Mouse (Mus musculus) heart, embryonic 14.5 days (tissue): ENCODE data around the gene Dydc1. TPM values are rescaled to one million over a fixed set of nuclear protein-coding genes. Genes with fewer than 3 reads are reported as not detected.

Experiments used
- ATAC-seq: fragments of 200-750 bp; cut with Nextera tagmentation; 2 replicates; pipeline ENCODE4 v1.8.0; 2017; ENCODE audit warnings: low read depth, moderate TSS enrichment; ENCODE audit not compliant: insufficient number of reproducible peaks, insufficient read depth, low FRiP score
- H3K27ac ChIP-seq, 2 experiments: fragments of 200-500 bp in 1 of 2; fragments of 300-500 bp in 1 of 2; sonication (generic) in 1 of 2; replicated peaks in 1 of 2; 2 replicates each; pipeline ENCODE4 v1.5.1; 2012 to 2014; ENCODE audit warnings: low read depth in 2 of 2, low read length in 2 of 2, control low read depth in 1 of 2, mild to moderate bottlenecking in 1 of 2, mixed read lengths in 1 of 2; ENCODE audit not compliant: control insufficient read depth in 1 of 2, insufficient read depth in 1 of 2
- H3K27me3 ChIP-seq: fragments of 300-500 bp; sonication (generic); 2 replicates; pipeline ENCODE4 v1.6.1; 2014; ENCODE audit warnings: mild to moderate bottlenecking, low read length, control low read depth; ENCODE audit not compliant: control insufficient read depth, insufficient read depth
- H3K36me3 ChIP-seq: fragments of 300-500 bp; sonication (generic); 2 replicates; pipeline ENCODE4 v1.6.1; 2014; ENCODE audit warnings: mild to moderate bottlenecking, control low read depth, low read length, mixed read lengths; ENCODE audit not compliant: control insufficient read depth, insufficient read depth
- H3K4me1 ChIP-seq, 2 experiments: fragments of 200-500 bp in 1 of 2; fragments of 300-500 bp in 1 of 2; sonication (generic) in 1 of 2; 2 replicates each; pipeline ENCODE4 v1.6.1; 2012 to 2014; ENCODE audit warnings: low read length in 2 of 2, control low read depth in 1 of 2, mixed read lengths in 1 of 2; ENCODE audit not compliant: control insufficient read depth in 2 of 2, insufficient read depth in 2 of 2
- H3K4me2 ChIP-seq: fragments of 300-500 bp; sonication (generic); 2 replicates; pipeline ENCODE4 v1.6.1; 2014; ENCODE audit warnings: mild to moderate bottlenecking, low read length
- H3K4me3 ChIP-seq, 2 experiments: fragments of 200-500 bp in 1 of 2; fragments of 300-500 bp in 1 of 2; sonication (generic) in 1 of 2; 2 replicates each; pipeline ENCODE4 v1.5.1; 2012 to 2014; ENCODE audit warnings: low read length in 2 of 2, mild to moderate bottlenecking in 2 of 2, control low read depth in 1 of 2, low read depth in 1 of 2, moderate library complexity in 1 of 2; ENCODE audit not compliant: control insufficient read depth in 1 of 2, insufficient read depth in 1 of 2
- H3K9ac ChIP-seq: fragments of 300-500 bp; sonication (generic); 2 replicates; pipeline ENCODE4 v1.6.1; 2014; ENCODE audit warnings: mild to moderate bottlenecking, low read length
- H3K9me3 ChIP-seq: fragments of 300-500 bp; sonication (generic); 2 replicates; pipeline ENCODE4 v1.6.1; 2016; ENCODE audit warnings: low read length, control low read depth; ENCODE audit not compliant: control insufficient read depth
- WGBS: fragments of 180-500 bp; shearing (Covaris S2); extraction: QIAGEN DNeasy Blood & Tissue Kit; methylation state at CpG from one replicate; pipeline ENCODE4 v1.1.7; 2014; 5-methylcytosine and 5-hydroxymethylcytosine counted together
- polyA plus RNA-seq: library from polyadenylated mRNA; unstranded; fragments of >200 nt; fragmentation: Nextera tagmentation; extraction: Ambion mirVana; gene quantifications from 2 replicates; pipeline ENCODE4 v1.2.1, GENCODE M21; 2014

The Dydc1 gene
- polyA plus RNA-seq, 1 experiment from 2014 or later = not detected

DNA sequence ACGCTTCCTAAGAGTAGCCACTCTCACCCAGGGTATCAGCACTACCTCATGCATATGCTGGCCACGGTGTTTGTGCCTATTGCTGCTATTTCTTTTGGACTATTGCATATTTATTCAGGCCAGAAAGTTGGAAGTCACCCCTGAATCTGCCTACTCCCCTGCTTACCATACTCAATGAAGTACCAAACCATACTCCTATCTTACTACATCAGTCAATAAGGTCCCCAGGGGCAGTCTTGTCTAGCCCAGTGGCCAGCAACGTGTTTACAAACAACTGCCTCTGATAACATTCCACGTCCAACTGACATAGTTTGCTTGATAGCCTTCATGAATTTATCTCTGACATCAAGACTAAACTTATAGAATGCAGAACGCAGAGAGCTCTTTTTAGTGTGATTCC, 28.5 kb downstream of the Dydc1 start:
- Histone ChIP-seq H3K4me2 (no peak overlapping the region), H3K4me3 (no peak overlapping the region), H3K36me3 (no peaks in the 10 kb centered on the region), H3K4me1 (peaks cover 0 to 4% of the 10 kb centered on the region in 2 experiments; a peak in 2 of 4 replicates), H3K27me3 (no peaks in the 10 kb centered on the region), H3K27ac (no peak overlapping the region), H3K9ac (no peak overlapping the region), H3K9me3 (no peaks in the 10 kb centered on the region)
- WGBS = 79% methylated on average over 5 of the region's 5 CpGs
- ATAC-seq = no peak

DNA sequence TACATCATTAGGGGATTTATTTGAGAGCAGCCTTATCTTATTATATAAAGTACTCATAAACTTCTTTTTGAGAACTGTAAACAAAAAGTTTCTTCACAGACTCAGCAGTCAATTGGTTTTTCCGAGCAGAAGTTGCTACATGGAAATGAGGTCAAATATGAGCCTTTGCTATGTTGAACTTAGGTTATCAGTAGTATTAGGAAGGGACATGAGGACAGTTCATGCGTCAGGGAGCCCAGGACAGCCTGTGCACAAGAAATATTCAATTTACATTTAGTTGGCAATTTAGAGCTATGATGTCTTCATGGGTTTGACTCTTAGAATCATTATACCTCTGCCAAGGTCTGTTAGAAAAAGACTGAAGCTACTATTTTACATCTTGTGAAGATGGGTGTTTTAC, 29.6 kb downstream of the Dydc1 start:
- no peak overlapping the region for H3K9ac ChIP-seq
- H3K36me3 ChIP-seq = no peaks in the 10 kb centered on the region
- no peak overlapping the region for H3K4me3 ChIP-seq
- no peak overlapping the region for H3K4me2 ChIP-seq
- peaks cover 0 to 4% of the 10 kb centered on the region in 2 experiments; a peak in 2 of 4 replicates for H3K4me1 ChIP-seq
- ATAC-seq = no peak
- H3K9me3 ChIP-seq = no peaks in the 10 kb centered on the region
- H3K27ac ChIP-seq = no peak overlapping the region
- no peaks in the 10 kb centered on the region for H3K27me3 ChIP-seq
- 78% methylated on average over 2 of the region's 2 CpGs for WGBS

GRCm38 (mm10) chr14:41104853-41105444, 32.2 kb downstream of the Dydc1 start, which contains the start of gene Mat1a:
Gene Mat1a, plus strand, starts transcription at chr14:41105035.
- H3K27ac ChIP-seq = no peak within 1 kb of the TSS

DNA sequence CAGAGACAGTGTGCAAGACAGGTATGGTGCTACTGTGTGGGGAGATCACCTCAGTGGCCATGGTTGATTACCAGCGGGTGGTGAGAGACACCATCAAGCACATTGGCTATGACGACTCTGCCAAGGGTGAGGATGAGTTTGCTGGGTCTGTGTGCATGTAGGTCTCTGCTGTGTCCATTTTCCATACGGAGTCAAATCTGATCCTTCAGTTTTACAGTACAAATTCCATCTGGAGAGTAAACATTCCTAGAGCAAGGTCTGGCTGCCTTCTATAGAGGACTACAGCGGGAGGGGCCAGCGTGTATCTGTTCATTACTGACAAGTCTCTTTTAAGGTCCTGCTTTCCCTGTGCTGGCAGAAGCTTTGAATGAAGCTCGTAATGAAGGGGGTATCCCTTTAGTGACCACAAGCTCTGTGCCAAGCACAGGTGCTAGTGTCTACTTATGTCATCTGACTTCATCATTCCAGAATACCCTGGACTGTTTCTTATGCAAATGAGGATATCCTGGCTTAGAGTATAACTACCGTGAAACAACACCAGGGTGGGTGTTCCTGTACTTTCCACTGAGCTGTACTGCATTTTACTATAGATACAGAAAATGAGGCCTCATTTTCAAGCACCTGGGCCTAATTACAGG, 38.4 kb downstream of the Dydc1 start:
- Histone ChIP-seq H3K4me2 (no peak overlapping the region), H3K27ac (no peak overlapping the region), H3K4me1 (no peaks in the 10 kb centered on the region), H3K9me3 (no peaks in the 10 kb centered on the region), H3K36me3 (no peaks in the 10 kb centered on the region), H3K27me3 (no peaks in the 10 kb centered on the region), H3K4me3 (no peak overlapping the region), H3K9ac (no peak overlapping the region)
- WGBS = 81% methylated on average over 7 of the region's 7 CpGs
- ATAC-seq = no peak

More at GRCm38 (mm10) chr14:41104853-41105444, 32.2 kb downstream of the Dydc1 start, which contains the start of gene Mat1a:
- peaks cover 0 to 4% of the 10 kb centered on the region in 2 experiments; a peak in 2 of 4 replicates for H3K4me1 ChIP-seq
- peak within 1 kb of the TSS; percentile 54 for H3K4me2 ChIP-seq
- no peaks in the 10 kb centered on the region for H3K36me3 ChIP-seq
- no peaks in the 10 kb centered on the region for H3K27me3 ChIP-seq
- H3K4me3 ChIP-seq = peak within 1 kb of the TSS; percentile 8 to 17; a peak in 3 of 4 replicates
- no peaks in the 10 kb centered on the region for H3K9me3 ChIP-seq
- no peak for ATAC-seq
- WGBS = 40% methylated on average over 10 of the region's 10 CpGs
- H3K9ac ChIP-seq = 0 out of 2 replicates have a peak within 1 kb of the TSS, but pooled peaks have one; percentile 2

GRCm38 (mm10) chr14:41112944-41113343, 40.2 kb downstream of the Dydc1 start:
- no peak for ATAC-seq

DNA sequence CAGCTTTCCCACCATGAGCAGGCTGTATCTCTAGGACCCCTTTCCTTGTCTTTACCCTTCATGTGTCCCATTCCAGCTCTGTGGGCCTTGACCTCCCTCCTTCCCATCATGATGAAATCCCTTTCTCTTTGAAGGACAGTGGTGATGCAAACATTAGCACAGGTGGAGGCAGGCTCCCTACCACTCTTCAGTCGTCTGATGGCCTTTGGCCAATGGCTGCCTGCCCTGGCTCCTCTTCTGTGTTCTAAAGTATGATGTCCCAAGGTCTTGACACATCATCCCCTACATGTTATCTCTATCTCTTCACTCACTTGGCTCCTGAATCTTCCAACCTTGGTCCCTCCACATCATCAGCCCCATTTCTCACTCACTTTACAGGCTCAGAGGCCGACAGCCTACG, 43.6 kb downstream of the Dydc1 start:
- Histone ChIP-seq H3K36me3 (no peaks in the 10 kb centered on the region), H3K4me2 (no peak overlapping the region), H3K4me3 (no peak overlapping the region), H3K27ac (no peak overlapping the region), H3K9me3 (no peaks in the 10 kb centered on the region), H3K4me1 (peaks cover 4 to 12% of the 10 kb centered on the region in 2 experiments; a peak in 3 of 4 replicates), H3K27me3 (no peaks in the 10 kb centered on the region), H3K9ac (no peak overlapping the region)
- no peak for ATAC-seq
- WGBS = 77% methylated on average over 3 of the region's 3 CpGs

More at GRCm38 (mm10) chr14:41112944-41113343, 40.2 kb downstream of the Dydc1 start:
- H3K4me2 ChIP-seq = no peak overlapping the region
- no peak overlapping the region for H3K4me3 ChIP-seq
- H3K9ac ChIP-seq = no peak overlapping the region
- peaks cover 2 to 7% of the 10 kb centered on the region in 2 experiments; a peak in 2 of 4 replicates for H3K4me1 ChIP-seq
- H3K27ac ChIP-seq = no peak overlapping the region
- H3K27me3 ChIP-seq = no peaks in the 10 kb centered on the region
- H3K9me3 ChIP-seq = no peaks in the 10 kb centered on the region
- WGBS = 80% methylated on average over 4 of the region's 4 CpGs
- no peaks in the 10 kb centered on the region for H3K36me3 ChIP-seq

DNA sequence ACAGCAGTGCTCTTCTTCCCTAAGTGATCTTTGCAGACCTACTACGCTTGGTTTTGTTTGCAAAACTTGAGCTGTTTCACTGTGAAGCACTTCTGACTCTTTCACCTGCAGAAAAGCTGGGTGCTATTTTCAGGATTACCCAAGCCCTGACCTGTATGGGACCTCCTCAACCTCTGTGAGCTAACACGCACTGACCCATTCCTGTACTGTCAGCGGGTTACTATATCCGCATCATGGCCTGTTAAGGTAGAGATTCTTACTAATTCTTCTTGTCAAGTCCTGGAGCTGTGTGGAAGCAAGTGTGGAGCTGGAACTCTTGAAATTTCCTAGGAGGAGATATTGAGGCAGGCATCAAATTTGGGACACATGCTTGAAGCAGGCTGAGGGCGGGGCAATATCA, 52.0 kb downstream of the Dydc1 start:
- H3K27me3 ChIP-seq = no peaks in the 10 kb centered on the region

More for the DNA sequence above, 52.0 kb downstream of the Dydc1 start:
- H3K4me3 ChIP-seq = no peak overlapping the region
- no peak for ATAC-seq
- H3K4me2 ChIP-seq = no peak overlapping the region
- H3K9me3 ChIP-seq = no peaks in the 10 kb centered on the region
- no peaks in the 10 kb centered on the region for H3K4me1 ChIP-seq
- H3K36me3 ChIP-seq = no peaks in the 10 kb centered on the region
- no peak overlapping the region for H3K27ac ChIP-seq
- H3K9ac ChIP-seq = no peak overlapping the region
- WGBS = 78% methylated on average over 5 of the region's 5 CpGs
